In the genomic region with DNA sequence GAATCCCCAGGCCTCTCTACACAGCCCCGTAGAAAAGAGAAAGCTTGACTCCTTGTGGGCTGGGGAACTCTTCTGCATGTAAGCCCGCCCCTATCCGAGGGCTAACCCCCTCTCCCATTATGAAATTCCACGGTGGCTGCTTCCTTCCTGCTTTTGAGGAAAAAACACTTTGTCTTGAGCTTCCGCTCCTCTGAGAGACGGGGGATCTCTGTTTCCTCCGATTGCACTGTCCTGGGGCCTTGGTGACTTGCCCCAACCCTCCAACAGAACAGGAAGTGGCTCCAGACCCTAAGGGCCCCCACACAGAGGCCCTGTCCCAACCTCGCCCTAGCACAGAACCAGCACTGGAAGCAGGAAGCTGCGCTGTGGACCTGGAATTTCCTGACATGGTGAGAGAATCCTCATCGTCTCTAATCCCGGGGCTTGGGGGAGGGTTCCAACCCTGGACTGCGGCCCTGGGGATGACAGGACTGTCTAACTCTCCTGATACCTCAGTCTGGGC, we compare ENCODE assay signal across 7 mouse cellular contexts. TPM values are rescaled to one million over a fixed set of nuclear protein-coding genes. Genes with fewer than 3 reads are reported as not detected.
DNase-seq lines count a peak whose midpoint lies in the region; ATAC-seq and TF ChIP-seq lines count a peak whose summit lies in the region.

No protein-coding gene starts in this region.

- DNase-seq in adrenal gland, postnatal 14 days: peak; percentile 50
- DNase-seq in embryonic facial prominence, embryonic 14.5 days (ENCODE audit: low spot score): peak; percentile 43
- peak; percentile 69 for DNase-seq in kidney, adult 11 months
- peak; percentile 35 for DNase-seq in lung, adult 2 months
- no peak for DNase-seq in thymus, adult 18-20 months
- DNase-seq in natural killer cell, adult 2 months (ENCODE audit: low spot score in 2 of 2): no peak
- no peak for DNase-seq in midbrain, embryonic 11.5 days (ENCODE audit: low spot score, missing footprints)

- no peak overlapping the region for H3K4me3 ChIP-seq in embryonic facial prominence, embryonic 14.5 days (ENCODE audit: low read depth, low read length)
- no peak overlapping the region for H3K4me3 ChIP-seq in lung, adult 2 months (replicated peaks; ENCODE audit: extremely low read depth, low read depth, low read length)
- H3K4me3 ChIP-seq in midbrain, embryonic 11.5 days (ENCODE audit: low read depth, low read length): no peak overlapping the region

- ATAC-seq in embryonic facial prominence, embryonic 14.5 days (ENCODE audit: low read depth): peak; percentile 38; the same call in 1 of the 2 replicates
- ATAC-seq in midbrain, embryonic 11.5 days (ENCODE audit: low FRiP score): no peak

- no peak overlapping the region for H3K4me2 ChIP-seq in embryonic facial prominence, embryonic 14.5 days (ENCODE audit: low read depth, low read length)
- no peak overlapping the region for H3K4me2 ChIP-seq in midbrain, embryonic 11.5 days

- 37% methylated on average over 12 of the region's 12 CpGs for WGBS in embryonic facial prominence, embryonic 14.5 days
- 38% methylated on average over 12 of the region's 12 CpGs for WGBS in lung, adult 2 months
- 70% methylated on average over 12 of the region's 12 CpGs for WGBS in midbrain, embryonic 11.5 days

- no peak for TF ChIP-seq POLR2A in lung, adult 2 months (IDR thresholded peaks at IDR 0.05; ENCODE audit: borderline replicate concordance, extremely low read depth, low read depth, low read length)

- no peak overlapping the region for H3K9ac ChIP-seq in embryonic facial prominence, embryonic 14.5 days (ENCODE audit: low read depth, low read length)
- H3K9ac ChIP-seq in midbrain, embryonic 11.5 days (ENCODE audit: low read length): no peak overlapping the region

- TF ChIP-seq CTCF in lung, adult 2 months (IDR thresholded peaks at IDR 0.05; ENCODE audit: insufficient read depth, low read length): no peak

- no peaks in the 10 kb centered on the region for H3K27me3 ChIP-seq in embryonic facial prominence, embryonic 14.5 days (replicated peaks; ENCODE audit: control insufficient read depth, insufficient read depth, low read length)
- H3K27me3 ChIP-seq in midbrain, embryonic 11.5 days (ENCODE audit: control insufficient read depth, insufficient read depth, low read length): no peaks in the 10 kb centered on the region

- no peak overlapping the region; the same call in 1 of the 2 replicates for H3K27ac ChIP-seq in embryonic facial prominence, embryonic 14.5 days (replicated peaks; ENCODE audit: low read depth, low read length)
- no peak overlapping the region for H3K27ac ChIP-seq in midbrain, embryonic 11.5 days (ENCODE audit: low read depth, low read length)

- 0 out of 2 replicates have a peak, but pooled peaks cover 1% of the 10 kb centered on the region for H3K36me3 ChIP-seq in embryonic facial prominence, embryonic 14.5 days (ENCODE audit: control insufficient read depth, insufficient read depth, low read length)
- no peaks in the 10 kb centered on the region for H3K36me3 ChIP-seq in midbrain, embryonic 11.5 days (ENCODE audit: control insufficient read depth, insufficient read depth, low read length)

- H3K9me3 ChIP-seq in embryonic facial prominence, embryonic 14.5 days (ENCODE audit: control insufficient read depth, low read length): no peaks in the 10 kb centered on the region
- H3K9me3 ChIP-seq in midbrain, embryonic 11.5 days (ENCODE audit: control insufficient read depth, low read length): no peaks in the 10 kb centered on the region

- no peaks in the 10 kb centered on the region for H3K4me1 ChIP-seq in embryonic facial prominence, embryonic 14.5 days (ENCODE audit: control insufficient read depth, insufficient read depth, low read length)
- peaks cover 18% of the 10 kb centered on the region for H3K4me1 ChIP-seq in lung, adult 2 months (ENCODE audit: control insufficient read depth, insufficient read depth, low read length)
- peaks cover 4% of the 10 kb centered on the region for H3K4me1 ChIP-seq in midbrain, embryonic 11.5 days (ENCODE audit: control insufficient read depth, insufficient read depth, low read length)

RNA-seq across cellular contexts. Expression of a gene that starts 16.9 kb away (rescaled TPM):
- total RNA-seq in adrenal gland, postnatal 14 days (2021): 85.6 and 101 TPM in 2 replicates
- polyA plus RNA-seq in embryonic facial prominence, embryonic 14.5 days (2014; fragmentation: Nextera tagmentation; extraction: Ambion mirVana): 114 and 123 TPM in 2 replicates
- polyA plus RNA-seq in lung, adult 2 months (2012; rRNA removed): 26.1 and 32.8 TPM in 2 replicates
- polyA plus RNA-seq in midbrain, embryonic 11.5 days (2014; fragmentation: Nextera tagmentation; extraction: Ambion mirVana): 142 and 144 TPM in 2 replicates

RNA-seq across cellular contexts. Expression of a gene that starts 22.7 kb away (rescaled TPM):
- total RNA-seq in adrenal gland, postnatal 14 days (2021): 1.7 and 2.8 TPM in 2 replicates
- polyA plus RNA-seq in embryonic facial prominence, embryonic 14.5 days (2014; fragmentation: Nextera tagmentation; extraction: Ambion mirVana): 1.8 and 2.5 TPM in 2 replicates
- polyA plus RNA-seq in lung, adult 2 months (2012; rRNA removed): 2.9 and 7.0 TPM in 2 replicates
- not detected in 2 replicates for polyA plus RNA-seq in midbrain, embryonic 11.5 days (2014; fragmentation: Nextera tagmentation; extraction: Ambion mirVana)

RNA-seq across cellular contexts. Expression of a gene that starts 31.7 kb away (rescaled TPM):
- 6.9 and 13.1 TPM in 2 replicates for total RNA-seq in adrenal gland, postnatal 14 days (2021)
- polyA plus RNA-seq in embryonic facial prominence, embryonic 14.5 days (2014; fragmentation: Nextera tagmentation; extraction: Ambion mirVana): 6.0 and 9.5 TPM in 2 replicates
- 103 and 126 TPM in 2 replicates for polyA plus RNA-seq in lung, adult 2 months (2012; rRNA removed)
- 4.0 and 4.7 TPM in 2 replicates for polyA plus RNA-seq in midbrain, embryonic 11.5 days (2014; fragmentation: Nextera tagmentation; extraction: Ambion mirVana)

RNA-seq across cellular contexts. Expression of a gene that starts 46.5 kb away (rescaled TPM):
- 4.1 and 5.4 TPM in 2 replicates for total RNA-seq in adrenal gland, postnatal 14 days (2021)
- 24.8 and 26.7 TPM in 2 replicates for polyA plus RNA-seq in embryonic facial prominence, embryonic 14.5 days (2014; fragmentation: Nextera tagmentation; extraction: Ambion mirVana)
- polyA plus RNA-seq in lung, adult 2 months (2012; rRNA removed): 32.1 and 34.5 TPM in 2 replicates
- 3.7 and 4.1 TPM in 2 replicates for polyA plus RNA-seq in midbrain, embryonic 11.5 days (2014; fragmentation: Nextera tagmentation; extraction: Ambion mirVana)

Comparison
In these comparisons a context has a peak if more than half of its experiments do, and no peak if none do; other contexts are left out.
1. DNase-seq: peak in adrenal gland, postnatal 14 days (single experiment), embryonic facial prominence, embryonic 14.5 days (single experiment), kidney, adult 11 months (single experiment) and lung, adult 2 months (single experiment); none in thymus, adult 18-20 months (0 of 2), natural killer cell, adult 2 months (0 of 2) and midbrain, embryonic 11.5 days (single experiment).